Mouse (Mus musculus) cerebellum, adult 2 months (tissue): Measurements from ENCODE around the gene Hoxa2. TPM values are rescaled to one million over a fixed set of nuclear protein-coding genes. Genes with fewer than 3 reads are reported as not detected.

Source experiments
- DNase-seq, 2 experiments: peaks; one replicate each; pipeline ENCODE4 v3.0.0; 2021
- H3K27ac ChIP-seq: fragments of 200-500 bp; 2 replicates; pipeline ENCODE4 v1.5.1; 2012; ENCODE audit warnings: low read length, control low read depth, inconsistent platforms; ENCODE audit not compliant: insufficient read depth
- H3K27me3 ChIP-seq: fragments of 200-500 bp; 2 replicates; pipeline ENCODE4 v1.6.1; 2012; ENCODE audit warnings: inconsistent platforms, mild to moderate bottlenecking, low read length, moderate library complexity; ENCODE audit not compliant: control insufficient read depth, insufficient read depth
- H3K4me1 ChIP-seq: fragments of 200-500 bp; 2 replicates; pipeline ENCODE4 v1.6.1; 2011; ENCODE audit warnings: low read length; ENCODE audit not compliant: control insufficient read depth, insufficient read depth
- H3K4me3 ChIP-seq: fragments of 200-500 bp; replicated peaks from 2 replicates; pipeline ENCODE3; 2011; ENCODE audit warnings: mild to moderate bottlenecking, low read depth, low read length, control low read depth; ENCODE audit not compliant: insufficient read depth
- CTCF ChIP-seq: fragments of 200-500 bp; IDR thresholded peaks from 2 replicates; pipeline ENCODE4 v1.5.1; 2011; ENCODE audit warnings: low read depth, mild to moderate bottlenecking, control low read depth, low read length, moderate library complexity, borderline replicate concordance; ENCODE audit not compliant: insufficient read depth
- POLR2A ChIP-seq: fragments of 200-500 bp; IDR thresholded peaks from 2 replicates; pipeline ENCODE4 v1.6.1; 2011; ENCODE audit warnings: low read length, control low read depth, borderline replicate concordance; ENCODE audit not compliant: insufficient read depth
- WGBS: fragments of 180-500 bp; shearing (Covaris S2); methylation state at CpG from one replicate; pipeline ENCODE4 v1.1.7; 2018; 5-methylcytosine and 5-hydroxymethylcytosine counted together
- polyA plus RNA-seq: library from polyadenylated mRNA; depleted of rRNA; stranded (reverse); fragments of >200 nt; gene quantifications from 2 replicates; pipeline ENCODE4 v1.2.3, GENCODE M21; 2012

The Hoxa2 gene
- polyA plus RNA-seq, 1 experiment: 2.8 TPM

DNA sequence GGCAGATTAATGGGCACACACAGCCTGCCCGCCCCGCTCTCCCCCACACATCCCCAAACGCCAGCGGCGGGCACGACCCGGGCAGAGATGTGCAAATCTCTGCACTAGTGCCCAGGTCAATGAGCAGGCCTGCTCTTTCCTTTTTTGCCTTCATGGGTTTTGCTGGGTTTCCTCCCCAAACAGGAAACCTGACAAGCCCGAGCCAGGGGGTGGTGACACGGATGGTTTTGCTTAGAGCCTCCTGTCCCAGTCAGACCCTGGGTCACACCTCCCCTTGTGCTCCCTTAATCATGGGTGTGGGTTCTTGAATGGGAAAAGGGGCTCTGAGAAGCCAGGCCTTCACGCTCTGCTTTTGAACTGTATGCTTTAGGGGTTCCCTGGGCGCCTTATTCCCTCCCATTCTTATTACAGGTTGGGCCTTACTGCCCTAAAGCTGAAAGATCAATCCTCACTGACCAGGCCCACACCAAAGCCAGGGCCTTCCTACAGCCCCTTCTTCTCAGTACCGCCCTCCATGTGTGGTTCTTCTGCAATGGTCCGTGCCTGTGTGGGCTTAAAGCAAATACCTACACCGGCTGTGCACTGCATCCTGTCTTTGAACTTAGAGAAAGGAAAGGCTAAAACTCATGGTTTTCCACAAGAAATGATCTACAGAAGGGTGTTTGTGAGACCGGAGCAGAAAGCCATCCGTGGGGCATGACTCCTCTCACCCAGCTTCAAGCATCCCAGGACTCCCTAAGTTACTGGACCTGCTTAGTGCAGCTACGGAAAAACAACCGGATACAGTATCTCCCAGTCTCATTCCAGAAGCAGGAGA, 44.4 kb upstream of the Hoxa2 start:
- Histone ChIP-seq H3K4me1 (no peaks in the 10 kb centered on the region), H3K4me3 (no peak overlapping the region), H3K27ac (no peak overlapping the region), H3K27me3 (peaks cover 15% of the 10 kb centered on the region; the same call in 1 of the 2 replicates)
- DNase-seq: no peak
- TF ChIP-seq POLR2A (no peak), CTCF (no peak)
- 9% methylated on average over 18 of the region's 18 CpGs for WGBS

DNA sequence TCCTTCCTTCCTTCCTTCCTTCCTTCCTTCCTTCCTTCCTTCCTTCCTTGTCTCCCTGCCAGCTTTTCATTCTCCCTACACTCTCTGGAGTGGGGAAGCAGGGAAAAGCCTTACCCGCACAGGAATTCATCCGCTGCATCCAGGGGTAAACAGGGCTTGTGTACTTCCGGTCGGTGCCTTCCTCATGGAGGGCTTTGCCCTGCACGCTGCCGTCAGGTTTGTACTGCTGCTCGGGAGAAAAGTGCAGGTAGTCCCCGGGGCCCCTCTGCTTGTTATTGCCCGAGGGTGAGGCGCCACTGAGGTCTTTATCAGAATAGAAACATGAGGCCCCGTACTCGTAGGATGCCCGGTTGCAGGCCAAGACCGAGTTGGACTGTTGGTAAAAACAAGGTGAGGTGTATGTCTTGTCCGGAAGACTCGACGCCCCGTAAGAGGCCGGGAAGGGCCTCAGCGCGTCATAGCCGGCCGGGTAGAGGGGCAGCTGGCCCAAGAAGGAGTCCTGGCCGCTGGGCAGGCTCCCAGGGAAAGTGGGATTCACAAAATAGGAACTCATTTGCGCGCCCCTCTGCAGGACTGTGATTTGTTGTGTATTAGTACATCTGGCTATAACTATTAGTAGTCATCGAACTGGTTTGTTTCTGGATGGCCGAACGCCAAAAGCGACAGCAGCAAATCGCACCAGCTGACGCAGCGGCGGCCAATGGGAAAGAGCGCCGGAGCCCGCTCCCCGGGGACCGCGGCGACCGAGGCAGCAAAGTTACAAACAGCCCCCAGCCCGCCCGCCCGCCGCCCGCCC, 43.6 kb upstream of the Hoxa2 start, which contains the start of gene Hoxa6:
Gene Hoxa6 (minus strand): TSS at position 651 of the 796 bp plus-strand sequence.
- Histone ChIP-seq H3K4me3 (no peak within 1 kb of the TSS), H3K4me1 (no peaks in the 10 kb centered on the region), H3K27me3 (peaks cover 18% of the 10 kb centered on the region; the same call in 1 of the 2 replicates), H3K27ac (no peak within 1 kb of the TSS)
- 1% methylated on average over 47 of the region's 47 CpGs for WGBS
- no peak for TF ChIP-seq CTCF
- no peak for TF ChIP-seq POLR2A
- no peak for DNase-seq

DNA sequence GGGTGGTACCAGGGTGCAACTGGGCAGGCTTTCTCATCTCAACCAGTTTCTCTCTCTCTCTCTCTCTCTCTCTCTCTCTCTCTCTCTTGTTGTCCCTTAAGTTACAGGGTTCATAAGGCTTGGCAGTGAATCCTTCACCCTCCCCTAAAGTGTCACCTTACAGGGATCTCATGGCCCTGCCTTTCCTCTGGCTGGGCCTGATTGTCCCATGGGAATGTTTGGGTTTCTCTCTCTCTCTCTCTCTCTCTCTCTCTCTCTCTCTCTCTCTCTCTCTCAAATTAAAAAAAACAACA, 43.0 kb upstream of the Hoxa2 start:
- no peak for TF ChIP-seq CTCF
- no peak for TF ChIP-seq POLR2A
- DNase-seq: no peak
- H3K27me3 ChIP-seq: peaks cover 18% of the 10 kb centered on the region
- no peak overlapping the region for H3K4me3 ChIP-seq
- H3K4me1 ChIP-seq: no peaks in the 10 kb centered on the region
- H3K27ac ChIP-seq: no peak overlapping the region

DNA sequence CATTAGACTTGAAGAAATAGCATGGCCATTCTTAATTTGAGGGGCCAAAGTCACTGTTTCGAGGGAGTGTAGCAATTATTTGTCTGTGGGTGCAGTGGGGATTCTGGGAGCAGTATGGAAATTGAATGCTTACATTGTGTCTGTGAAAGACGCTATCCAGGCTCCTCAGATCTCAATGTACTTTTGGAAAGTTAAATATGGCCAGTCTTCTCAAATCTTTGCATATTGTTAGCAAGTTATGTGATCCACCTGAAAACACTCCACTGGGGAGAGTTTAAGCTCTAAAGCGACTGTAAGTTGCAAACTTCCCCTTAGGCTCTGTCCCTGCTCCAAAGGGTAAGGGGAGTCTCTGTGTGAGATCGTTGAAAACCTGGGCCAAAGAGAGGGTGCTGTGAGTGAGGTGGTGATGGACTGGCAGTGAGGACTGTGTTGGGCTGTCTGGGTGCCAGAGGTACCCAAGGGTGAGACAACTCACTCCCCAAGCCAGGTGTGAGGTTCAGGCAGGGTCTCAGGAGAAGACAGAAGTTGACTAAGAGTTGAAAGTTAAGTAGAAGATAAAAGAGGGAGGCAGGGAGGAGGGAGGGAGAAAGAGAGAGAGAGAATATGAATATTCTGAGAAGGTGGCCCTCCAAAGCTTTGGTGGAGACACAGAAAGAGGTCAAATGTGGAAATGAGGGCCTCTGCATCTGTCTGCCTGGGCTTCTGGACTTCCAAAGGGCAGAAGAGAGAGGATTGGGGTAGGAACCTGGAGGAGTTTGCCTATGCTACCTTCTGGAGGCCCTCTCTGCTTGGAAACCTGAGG, 42.5 kb upstream of the Hoxa2 start:
- Histone ChIP-seq H3K27ac (no peak overlapping the region), H3K4me3 (no peak overlapping the region), H3K4me1 (no peaks in the 10 kb centered on the region), H3K27me3 (peaks cover 17% of the 10 kb centered on the region)
- TF ChIP-seq POLR2A (no peak), CTCF (no peak)
- 7% methylated on average over 4 of the region's 4 CpGs for WGBS
- DNase-seq: no peak

DNA sequence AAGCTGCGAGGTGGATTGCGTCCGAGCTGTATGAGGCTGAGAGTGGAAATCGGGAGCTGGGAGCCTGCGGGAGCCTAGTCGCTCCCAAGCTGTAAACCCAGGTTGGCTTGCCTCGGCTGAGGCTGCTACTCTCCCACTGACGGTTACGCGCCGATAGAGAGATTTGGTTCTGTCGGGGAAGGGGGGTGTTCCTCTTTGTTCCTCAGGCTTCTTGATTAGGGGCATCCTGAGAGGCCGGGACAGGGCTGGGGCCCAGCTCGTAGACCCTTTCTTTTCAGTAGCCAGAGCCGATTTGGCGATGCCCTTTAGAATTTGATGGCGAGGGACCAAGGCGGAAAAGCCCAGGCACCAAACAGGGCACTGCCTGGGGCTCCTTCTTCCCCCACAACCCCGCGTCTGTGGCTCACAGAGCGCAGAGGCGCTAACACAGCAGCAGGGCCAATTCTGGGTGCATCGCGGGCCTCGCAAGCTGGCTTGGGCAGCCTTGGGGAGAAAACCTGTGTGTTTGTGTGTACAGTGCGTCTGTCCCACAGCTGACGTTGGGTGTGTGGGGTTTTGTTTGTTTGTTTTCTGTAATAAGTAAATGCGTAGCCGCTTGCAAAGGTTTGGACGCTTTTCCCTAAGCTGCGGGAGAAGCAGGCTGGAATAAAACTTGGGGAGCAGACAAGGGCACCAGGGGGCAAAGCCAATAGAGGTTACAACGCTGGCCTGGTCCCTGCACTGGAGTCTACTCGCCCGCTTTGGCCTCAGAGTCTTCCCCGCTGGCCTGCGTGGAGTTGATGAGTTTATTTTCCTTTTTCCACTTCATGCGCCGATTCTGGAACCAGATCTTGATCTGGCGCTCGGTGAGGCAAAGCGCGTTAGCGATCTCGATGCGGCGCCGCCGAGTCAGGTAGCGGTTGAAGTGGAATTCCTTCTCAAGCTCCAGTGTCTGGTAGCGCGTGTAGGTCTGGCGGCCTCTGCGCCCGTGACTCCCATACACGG, 41.3 kb upstream of the Hoxa2 start:
- H3K4me1 ChIP-seq: no peaks in the 10 kb centered on the region
- WGBS: 3% methylated on average over 55 of the region's 55 CpGs
- no peak for TF ChIP-seq POLR2A
- no peak for DNase-seq
- no peak overlapping the region for H3K27ac ChIP-seq
- peaks cover 17% of the 10 kb centered on the region for H3K27me3 ChIP-seq
- no peak overlapping the region for H3K4me3 ChIP-seq

DNA sequence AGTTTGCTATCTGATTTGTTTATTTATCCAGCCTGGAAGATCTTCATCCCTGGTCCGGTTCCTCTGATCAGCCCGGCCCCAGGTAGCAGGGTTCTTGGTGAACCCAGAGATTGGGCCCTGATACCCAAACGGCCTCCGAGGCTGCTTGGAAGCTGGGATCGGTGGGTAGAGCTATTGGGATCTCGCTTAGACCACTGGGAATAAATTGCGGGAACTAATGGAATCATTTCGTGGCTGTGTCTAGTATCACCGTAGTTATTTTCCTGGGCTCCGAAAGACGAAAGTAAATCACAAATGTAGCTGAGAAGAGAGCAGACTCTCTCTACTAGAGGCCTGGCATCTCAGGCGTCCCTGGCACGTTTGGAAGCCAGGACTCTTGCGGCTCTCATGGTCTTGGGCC, 40.6 kb upstream of the Hoxa2 start:
- Histone ChIP-seq H3K4me1 (no peaks in the 10 kb centered on the region), H3K27me3 (peaks cover 17% of the 10 kb centered on the region), H3K27ac (no peak overlapping the region), H3K4me3 (no peak overlapping the region)
- DNase-seq: no peak
- WGBS: 5% methylated on average over 14 of the region's 14 CpGs
- no peak for TF ChIP-seq CTCF
- no peak for TF ChIP-seq POLR2A

DNA sequence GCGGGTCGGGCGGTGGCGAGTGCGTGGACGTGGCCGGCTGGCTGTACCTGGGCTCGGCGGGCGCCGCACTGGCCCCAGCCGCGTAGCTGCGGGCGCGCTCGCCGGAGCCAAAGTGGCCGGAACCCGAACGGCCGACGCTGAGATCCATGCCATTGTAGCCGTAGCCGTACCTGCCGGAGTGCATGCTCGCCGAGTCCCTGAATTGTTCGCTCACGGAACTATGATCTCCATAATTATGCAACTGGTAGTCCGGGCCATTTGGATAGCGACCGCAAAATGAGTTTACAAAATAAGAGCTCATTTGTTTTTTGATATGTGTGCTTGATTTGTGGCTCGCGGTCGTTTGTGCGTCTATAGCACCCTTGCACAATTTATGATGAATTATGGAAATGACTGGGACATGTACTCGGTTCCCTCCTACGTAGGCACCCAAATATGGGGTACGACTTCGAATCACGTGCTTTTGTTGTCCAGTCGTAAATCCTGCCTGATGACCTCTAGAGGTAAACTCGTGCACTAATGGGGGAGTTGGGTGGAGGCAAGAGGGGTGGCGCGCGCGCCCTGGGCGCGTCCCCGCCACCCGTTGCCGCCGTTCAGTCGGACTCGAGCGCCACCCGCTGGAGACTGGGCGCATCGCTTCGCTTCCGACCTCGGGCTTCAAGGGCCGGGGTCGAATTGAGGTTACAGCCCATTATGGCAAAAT, 39.6 kb upstream of the Hoxa2 start, which contains the start of gene Hoxa5:
Gene Hoxa5 (minus strand): TSS at position 538 of the 703 bp plus-strand sequence.
- H3K27ac ChIP-seq: no peak within 1 kb of the TSS
- H3K4me3 ChIP-seq: no peak within 1 kb of the TSS
- 2% methylated on average over 65 of the region's 65 CpGs for WGBS
- TF ChIP-seq POLR2A (no peak), CTCF (no peak)
- H3K27me3 ChIP-seq: peaks cover 17% of the 10 kb centered on the region
- no peak for DNase-seq
- H3K4me1 ChIP-seq: no peaks in the 10 kb centered on the region
